Mouse (Mus musculus) inflammation-experienced regulatory T-cells, adult 6 months (primary cell): ENCODE data around the gene Cfdp1. TPM values are rescaled to one million over a fixed set of nuclear protein-coding genes. Genes with fewer than 3 reads are reported as not detected.
A peak's percentile ranks its signal among the peaks of the same experiment; 100 is the strongest.
"Not testable (repeated sequence)": the region's sequence is repeated elsewhere in the genome, so short reads cannot be mapped to it uniquely, and the experiment has no call there.

ENCODE experiments used
- ATAC-seq: one replicate; pipeline ENCODE4 v1.8.0; 2017
- polyA plus RNA-seq, 3 experiments: library from polyadenylated mRNA; unstranded; fragments of 100-300 nt; shearing (Covaris generic); gene quantifications; one replicate each; pipeline ENCODE4 v1.2.1; 2017

The Cfdp1 gene
- polyA plus RNA-seq, 3 experiments from 2014 or later, result 110 to 121 (median 120) TPM

- no peak for ATAC-seq
Measured at GRCm38 (mm10) chr8:111855977-111856376, 1.9 kb upstream of the Cfdp1 start.

- ATAC-seq, result not testable (repeated sequence)
Measured at GRCm38 (mm10) chr8:111853219-111853618, 872 bp downstream of the Cfdp1 start.

GRCm38 (mm10) chr8:111846746-111847145 is 7.3 kb downstream of the Cfdp1 start:
- no peak for ATAC-seq

- ATAC-seq, result no peak
Measured at GRCm38 (mm10) chr8:111835540-111835939, 18.6 kb downstream of the Cfdp1 start.

- ATAC-seq, result no peak
Measured at GRCm38 (mm10) chr8:111834011-111834410, 20.1 kb downstream of the Cfdp1 start.

GRCm38 (mm10) chr8:111832983-111833382 is 21.1 kb downstream of the Cfdp1 start:
- no peak for ATAC-seq

GRCm38 (mm10) chr8:111831996-111832395 is 22.1 kb downstream of the Cfdp1 start:
- ATAC-seq, result no peak

GRCm38 (mm10) chr8:111828595-111828994 is 25.5 kb downstream of the Cfdp1 start:
- ATAC-seq, result no peak

GRCm38 (mm10) chr8:111825219-111825618 is 28.9 kb downstream of the Cfdp1 start:
- no peak for ATAC-seq

GRCm38 (mm10) chr8:111824334-111824733 is 29.8 kb downstream of the Cfdp1 start:
- no peak for ATAC-seq

GRCm38 (mm10) chr8:111821199-111821598 is 32.9 kb downstream of the Cfdp1 start:
- peak; percentile 100 for ATAC-seq

- ATAC-seq, result peak; percentile 12
Measured at GRCm38 (mm10) chr8:111820691-111821090, 33.4 kb downstream of the Cfdp1 start.

- no peak for ATAC-seq
Measured at GRCm38 (mm10) chr8:111820018-111820417, 34.1 kb downstream of the Cfdp1 start.

GRCm38 (mm10) chr8:111818556-111818955 is 35.5 kb downstream of the Cfdp1 start:
- ATAC-seq, result no peak

- ATAC-seq, result no peak
Measured at GRCm38 (mm10) chr8:111815078-111815477, 39.0 kb downstream of the Cfdp1 start.

- ATAC-seq, result peak; percentile 25
Measured at GRCm38 (mm10) chr8:111813818-111814217, 40.3 kb downstream of the Cfdp1 start.

GRCm38 (mm10) chr8:111812835-111813234 is 41.3 kb downstream of the Cfdp1 start:
- no peak for ATAC-seq

GRCm38 (mm10) chr8:111810656-111811336 is 43.3 kb downstream of the Cfdp1 start:
- ATAC-seq, result no peak

GRCm38 (mm10) chr8:111808891-111809622 is 45.0 kb downstream of the Cfdp1 start:
- no peak for ATAC-seq

GRCm38 (mm10) chr8:111808006-111808405 is 46.1 kb downstream of the Cfdp1 start:
- no peak for ATAC-seq

- no peak for ATAC-seq
Measured at GRCm38 (mm10) chr8:111803362-111803761, 50.7 kb downstream of the Cfdp1 start.

- ATAC-seq, result no peak
Measured at GRCm38 (mm10) chr8:111802256-111802655, 51.8 kb downstream of the Cfdp1 start.

- no peak for ATAC-seq
Measured at GRCm38 (mm10) chr8:111801456-111801855, 52.6 kb downstream of the Cfdp1 start.

GRCm38 (mm10) chr8:111796528-111796927 is 57.6 kb downstream of the Cfdp1 start:
- no peak for ATAC-seq
